Mouse (Mus musculus): ENCODE measurements around the gene Sp7.

The Sp7 gene

GRCm38 (mm10) chr15:102386640-102387039 lies 19.7 kb upstream of the Sp7 start:
- no peak for DNase-seq (ENCODE audit: low spot score)

GRCm38 (mm10) chr15:102383671-102384070 lies 16.7 kb upstream of the Sp7 start:
- no peak for DNase-seq (ENCODE audit: low spot score)

- peak; percentile 97 for DNase-seq (ENCODE audit: low spot score)
Observed at GRCm38 (mm10) chr15:102381575-102381974, 14.6 kb upstream of the Sp7 start.

GRCm38 (mm10) chr15:102377810-102378262 lies 10.9 kb upstream of the Sp7 start:
- DNase-seq (ENCODE audit: low spot score) = peak; percentile 54

- peak; percentile 94 for DNase-seq (ENCODE audit: low spot score)
Observed at GRCm38 (mm10) chr15:102377163-102377543, 10.2 kb upstream of the Sp7 start.

GRCm38 (mm10) chr15:102376453-102377162 lies 9.6 kb upstream of the Sp7 start:
- DNase-seq (ENCODE audit: low spot score) = peak; percentile 47

GRCm38 (mm10) chr15:102370727-102371126 lies 3.7 kb upstream of the Sp7 start:
- peak; percentile 50 for DNase-seq (ENCODE audit: low spot score)

- no peak for DNase-seq (ENCODE audit: low spot score)
Observed at GRCm38 (mm10) chr15:102369972-102370371, 3.0 kb upstream of the Sp7 start.

GRCm38 (mm10) chr15:102366238-102366637 lies 744 bp downstream of the Sp7 start:
- no peak for DNase-seq (ENCODE audit: low spot score)

- DNase-seq (ENCODE audit: low spot score) = no peak
Observed at GRCm38 (mm10) chr15:102364678-102365077, 2.3 kb downstream of the Sp7 start.

GRCm38 (mm10) chr15:102362648-102363047 lies 4.3 kb downstream of the Sp7 start:
- DNase-seq (ENCODE audit: low spot score) = no peak

- no peak for DNase-seq (ENCODE audit: low spot score)
Observed at GRCm38 (mm10) chr15:102358834-102359233, 8.1 kb downstream of the Sp7 start.

GRCm38 (mm10) chr15:102358126-102358525 lies 8.9 kb downstream of the Sp7 start:
- peak; percentile 51 for DNase-seq (ENCODE audit: low spot score)

GRCm38 (mm10) chr15:102356501-102357325 lies 10.3 kb downstream of the Sp7 start:
- peak; percentile 69 for DNase-seq (ENCODE audit: low spot score)

- peak; percentile 78 for DNase-seq (ENCODE audit: low spot score)
Observed at GRCm38 (mm10) chr15:102355871-102356441, 11.0 kb downstream of the Sp7 start.

- peak; percentile 81 for DNase-seq (ENCODE audit: low spot score)
Observed at GRCm38 (mm10) chr15:102355134-102355870, 11.7 kb downstream of the Sp7 start.

GRCm38 (mm10) chr15:102353986-102354385 lies 13.0 kb downstream of the Sp7 start:
- no peak for DNase-seq (ENCODE audit: low spot score)

- no peak for DNase-seq (ENCODE audit: low spot score)
Observed at GRCm38 (mm10) chr15:102352177-102352576, 14.8 kb downstream of the Sp7 start.

- no peak for DNase-seq (ENCODE audit: low spot score)
Observed at GRCm38 (mm10) chr15:102350942-102351291, 16.1 kb downstream of the Sp7 start.

- DNase-seq (ENCODE audit: low spot score) = peak; percentile 99
Observed at GRCm38 (mm10) chr15:102350138-102350941, 16.6 kb downstream of the Sp7 start, which contains the start of gene Aaas. Aaas (minus strand) TSS chr15:102350771.

- no peak for DNase-seq (ENCODE audit: low spot score)
Observed at GRCm38 (mm10) chr15:102346444-102346843, 20.5 kb downstream of the Sp7 start.

Measured in embryo, embryonic 10 days (tissue).